Mouse (Mus musculus) spleen, postnatal 10 days (tissue): ENCODE measurements around the gene Gm47996.
"Not testable (repeated sequence)": the region's sequence is repeated elsewhere in the genome, so short reads cannot be mapped to it uniquely, and the experiment has no call there.

ENCODE experiments used
- DNase-seq, 2 experiments: peaks; one replicate each; pipeline ENCODE4 v3.0.0; 2021 to 2022; ENCODE audit warnings: low spot score in 2 of 2

The Gm47996 gene

DNA sequence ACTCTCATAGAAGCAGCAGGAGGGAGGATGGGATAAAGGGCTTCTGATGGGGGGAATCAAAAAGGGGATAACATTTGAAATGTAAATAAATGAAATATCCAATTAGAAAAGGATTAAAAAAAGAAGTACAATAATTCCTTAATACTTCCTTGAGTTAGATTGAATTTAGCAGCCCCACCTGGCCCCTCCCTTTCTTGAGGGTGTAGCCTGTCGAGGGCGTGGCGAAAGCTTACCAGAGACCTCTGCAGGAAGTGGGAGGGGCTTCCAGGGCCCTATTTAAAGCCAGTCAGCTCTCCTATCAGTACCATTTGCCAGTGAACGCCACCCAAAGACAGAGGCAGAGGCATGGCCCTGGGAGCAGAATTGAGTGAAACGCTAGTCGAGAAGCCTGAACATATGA is 6.1 kb upstream of the Gm47996 start, which contains the start of gene 3110040M04Rik:
Gene 3110040M04Rik, plus strand, starts transcription at position 304 of the 400 bp plus-strand sequence.
- not testable (repeated sequence) for DNase-seq

- not testable (repeated sequence) for DNase-seq
Observed at GRCm38 (mm10) chr1:151208493-151208892, 1.4 kb upstream of the Gm47996 start.

DNA sequence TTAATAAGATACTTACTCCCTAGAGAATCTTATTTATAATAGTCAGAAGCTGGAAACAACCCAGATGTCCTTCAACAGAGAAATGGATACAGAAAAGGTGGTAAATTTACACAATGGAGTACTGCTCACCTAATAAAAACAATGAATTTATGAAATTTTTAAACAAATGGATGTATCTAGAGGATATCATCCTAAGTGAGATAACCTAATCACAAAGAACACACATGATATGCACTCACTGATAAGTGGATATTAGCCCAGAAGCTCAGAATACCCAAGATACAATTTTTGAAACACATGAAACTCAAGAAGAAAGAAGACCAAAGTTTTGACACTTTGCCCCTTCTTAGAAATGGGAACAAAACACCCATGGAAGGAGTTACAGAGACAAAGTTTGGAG is 987 bp upstream of the Gm47996 start:
- DNase-seq = not testable (repeated sequence)

DNA sequence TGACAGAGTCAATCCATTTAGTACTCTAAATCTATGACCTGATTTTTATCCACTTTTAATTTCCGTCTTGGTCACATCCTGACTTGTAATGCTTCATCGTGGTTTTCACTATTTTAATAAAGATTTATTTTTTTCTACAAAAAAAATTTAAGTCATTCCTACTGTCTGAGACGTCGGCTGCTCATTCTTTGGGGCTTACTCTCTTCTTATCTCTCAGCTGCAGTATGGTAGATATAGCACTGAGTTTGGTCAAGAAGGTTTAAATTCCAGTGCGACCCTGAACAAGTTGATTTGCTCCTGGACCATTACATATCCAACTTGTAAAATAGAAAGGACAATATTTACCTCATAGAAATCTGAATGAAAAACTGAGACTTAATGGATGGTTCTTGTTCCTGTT is 1.7 kb downstream of the Gm47996 start:
- DNase-seq = not testable (repeated sequence)

GRCm38 (mm10) chr1:151214862-151215261 is 4.9 kb downstream of the Gm47996 start:
- no peak for DNase-seq

- no peak for DNase-seq
Observed at GRCm38 (mm10) chr1:151215985-151216384, 6.1 kb downstream of the Gm47996 start.

DNA sequence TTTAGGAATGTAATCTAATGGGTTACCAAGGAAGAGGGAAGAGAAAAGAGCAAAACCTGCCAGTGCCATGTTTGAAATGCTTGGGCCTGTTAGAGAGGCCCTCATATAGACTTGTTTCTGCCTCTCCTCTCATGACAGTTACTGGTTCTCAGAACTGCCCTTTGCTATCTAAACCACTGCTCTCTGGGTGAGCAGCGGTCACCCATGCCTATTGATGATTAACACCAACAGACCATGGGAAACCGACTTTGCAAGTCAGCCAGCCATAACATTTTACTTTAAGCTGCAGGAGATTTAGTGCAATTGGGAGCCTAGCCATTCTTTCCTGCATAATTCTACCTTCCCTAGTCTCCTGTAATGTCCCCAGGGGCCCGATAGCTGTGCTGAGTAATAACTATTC is 6.5 kb downstream of the Gm47996 start:
- no peak for DNase-seq

DNA sequence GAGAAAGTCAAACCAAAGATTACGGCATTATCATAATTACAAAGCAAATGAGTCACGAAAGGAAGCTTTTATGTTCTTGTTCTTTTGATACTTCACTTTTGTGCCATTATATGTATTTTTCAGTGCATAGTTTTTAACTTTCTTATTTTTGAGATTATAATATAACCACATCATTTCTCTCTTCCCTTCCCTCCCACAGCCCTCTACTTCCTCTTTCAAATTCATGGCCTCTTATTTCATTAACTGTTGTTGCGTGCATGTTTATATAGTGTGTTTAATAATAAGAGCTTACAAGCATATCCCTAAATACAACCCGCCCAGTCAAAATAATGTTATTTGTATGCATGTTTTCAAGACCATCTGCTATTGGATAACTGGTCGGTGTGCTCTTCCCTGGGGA is 9.1 kb downstream of the Gm47996 start:
- no peak for DNase-seq

DNA sequence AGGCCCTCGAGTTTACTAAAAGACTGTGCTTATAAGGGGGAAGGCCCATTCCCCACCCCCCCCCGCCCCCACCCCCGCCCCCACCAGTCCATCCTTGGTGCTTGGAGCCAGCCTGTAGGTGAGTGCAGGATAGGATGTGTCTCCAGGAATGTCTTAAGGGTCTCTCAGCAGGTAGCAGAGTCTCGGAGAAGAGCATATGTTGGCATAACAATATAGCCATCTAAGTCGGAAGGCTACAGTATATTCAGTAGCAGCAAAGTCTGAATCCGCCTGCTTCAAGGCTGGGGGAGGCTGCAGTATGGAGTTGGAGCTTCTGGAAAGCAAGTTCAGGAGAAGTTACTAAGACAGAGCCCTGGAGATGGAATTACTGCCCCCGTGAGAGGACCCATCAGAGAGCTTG is 10.2 kb downstream of the Gm47996 start:
- no peak for DNase-seq

- DNase-seq = no peak
Observed at GRCm38 (mm10) chr1:151222561-151223267, 12.8 kb downstream of the Gm47996 start.

DNA sequence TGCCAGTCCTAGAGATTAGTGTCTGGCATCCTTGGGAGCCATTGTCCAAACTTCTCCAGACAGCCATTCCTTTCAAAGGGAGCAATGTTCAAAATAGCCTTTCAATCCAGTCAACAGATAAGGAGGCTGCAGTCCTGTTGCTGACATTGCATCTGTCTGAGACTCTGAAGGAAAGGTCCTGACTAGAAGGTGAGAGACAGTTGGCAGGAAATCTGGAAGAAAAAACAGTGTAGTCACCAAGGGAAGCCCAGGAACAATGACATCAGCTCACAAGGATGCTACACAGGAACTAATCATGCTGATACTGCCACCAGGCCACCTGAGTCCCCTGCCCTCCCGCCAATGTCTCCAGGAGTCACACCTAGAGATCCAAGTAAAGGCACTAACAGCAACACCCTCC is 13.4 kb downstream of the Gm47996 start:
- no peak for DNase-seq

DNA sequence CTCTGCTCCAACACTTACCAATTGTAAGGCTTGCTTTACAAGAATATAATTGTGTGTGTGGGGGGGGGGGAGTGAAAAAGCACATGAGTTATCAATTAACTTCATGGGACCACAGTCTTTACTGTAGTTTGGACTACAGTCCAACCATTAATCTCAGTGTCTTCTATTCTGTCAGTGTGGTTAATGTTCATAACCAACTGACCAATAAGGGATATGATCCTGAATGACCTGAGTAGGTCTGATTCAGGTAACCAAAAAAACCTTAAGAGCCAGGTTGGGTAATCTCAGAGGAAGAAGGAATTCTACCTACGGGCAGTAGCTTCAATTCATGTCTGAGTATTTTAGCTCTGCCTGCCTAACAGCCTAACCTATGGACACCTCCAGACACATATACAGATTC is 14.6 kb downstream of the Gm47996 start:
- DNase-seq = no peak

- no peak for DNase-seq
Observed at GRCm38 (mm10) chr1:151227506-151227905, 17.6 kb downstream of the Gm47996 start.

DNA sequence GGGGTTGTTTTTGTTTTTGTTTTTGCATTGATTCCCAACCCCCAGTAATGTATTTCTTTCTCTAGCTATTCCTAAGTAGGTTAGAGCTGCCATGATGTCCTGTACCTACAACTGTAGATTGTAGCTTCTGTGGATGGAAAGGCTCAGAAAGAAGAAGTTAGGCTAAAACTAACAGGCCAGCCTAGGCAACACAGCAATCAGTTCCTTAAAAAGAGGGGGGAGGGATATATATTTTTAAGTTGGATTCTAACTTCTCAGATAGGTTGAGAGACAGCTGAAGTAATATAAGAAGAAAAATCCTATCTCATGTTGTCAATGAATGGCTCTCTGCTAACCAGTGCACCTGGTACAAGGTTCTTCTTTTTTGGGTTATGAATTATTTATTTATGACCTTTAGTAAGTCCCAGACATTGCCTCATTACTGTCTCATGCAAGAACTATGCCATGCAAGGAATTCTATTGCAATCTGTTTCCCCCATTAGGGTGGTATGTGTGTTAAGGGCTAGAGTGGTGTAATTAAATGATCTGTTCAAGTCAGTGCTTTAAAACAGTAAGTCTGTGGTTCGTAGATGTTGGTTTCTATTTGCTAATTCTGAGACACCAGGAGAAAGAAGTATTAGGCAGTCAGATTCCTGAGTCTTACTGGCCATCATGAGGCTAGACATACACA is 18.5 kb downstream of the Gm47996 start:
- DNase-seq = no peak

DNA sequence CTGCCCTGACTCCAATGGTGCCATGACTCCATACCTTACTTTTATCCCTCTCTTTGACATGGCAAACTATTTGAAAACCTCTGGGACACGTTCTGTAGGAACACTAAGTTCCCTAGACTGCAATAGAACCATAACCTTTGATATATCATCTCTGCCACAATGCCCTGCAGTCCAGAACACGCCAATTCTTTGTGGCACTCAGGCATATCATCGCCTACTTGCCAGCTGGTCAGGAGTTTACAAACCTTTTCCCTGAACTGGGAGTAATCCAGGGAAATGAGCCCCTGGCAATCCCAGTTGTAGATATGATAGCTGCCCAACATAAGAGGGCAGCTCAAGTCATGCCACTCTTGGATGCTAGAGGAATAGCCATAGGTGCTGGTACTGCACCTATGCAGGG is 22.4 kb downstream of the Gm47996 start:
- DNase-seq = no peak

- DNase-seq = no peak
Observed at GRCm38 (mm10) chr1:151233756-151234155, 23.8 kb downstream of the Gm47996 start.

DNA sequence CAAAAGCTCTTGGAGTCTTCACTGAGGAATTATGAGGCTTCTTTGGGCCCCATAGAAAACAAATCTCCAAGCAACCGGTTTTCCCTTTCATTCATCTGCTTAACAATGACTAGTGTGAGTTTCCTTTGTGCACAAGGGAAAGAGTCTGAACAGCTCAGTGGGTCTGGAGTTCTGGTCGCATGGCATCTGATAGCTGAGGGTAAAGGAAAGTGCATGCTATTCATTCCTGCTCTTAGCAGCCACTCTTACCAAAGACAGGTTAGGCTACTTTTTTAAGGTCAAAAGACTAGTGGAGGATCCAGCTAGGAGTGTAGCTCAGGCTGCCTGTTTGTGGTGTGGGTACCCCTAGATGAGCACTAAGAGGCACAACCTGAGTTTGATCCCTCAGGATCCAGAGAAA is 25.6 kb downstream of the Gm47996 start:
- no peak for DNase-seq

DNA sequence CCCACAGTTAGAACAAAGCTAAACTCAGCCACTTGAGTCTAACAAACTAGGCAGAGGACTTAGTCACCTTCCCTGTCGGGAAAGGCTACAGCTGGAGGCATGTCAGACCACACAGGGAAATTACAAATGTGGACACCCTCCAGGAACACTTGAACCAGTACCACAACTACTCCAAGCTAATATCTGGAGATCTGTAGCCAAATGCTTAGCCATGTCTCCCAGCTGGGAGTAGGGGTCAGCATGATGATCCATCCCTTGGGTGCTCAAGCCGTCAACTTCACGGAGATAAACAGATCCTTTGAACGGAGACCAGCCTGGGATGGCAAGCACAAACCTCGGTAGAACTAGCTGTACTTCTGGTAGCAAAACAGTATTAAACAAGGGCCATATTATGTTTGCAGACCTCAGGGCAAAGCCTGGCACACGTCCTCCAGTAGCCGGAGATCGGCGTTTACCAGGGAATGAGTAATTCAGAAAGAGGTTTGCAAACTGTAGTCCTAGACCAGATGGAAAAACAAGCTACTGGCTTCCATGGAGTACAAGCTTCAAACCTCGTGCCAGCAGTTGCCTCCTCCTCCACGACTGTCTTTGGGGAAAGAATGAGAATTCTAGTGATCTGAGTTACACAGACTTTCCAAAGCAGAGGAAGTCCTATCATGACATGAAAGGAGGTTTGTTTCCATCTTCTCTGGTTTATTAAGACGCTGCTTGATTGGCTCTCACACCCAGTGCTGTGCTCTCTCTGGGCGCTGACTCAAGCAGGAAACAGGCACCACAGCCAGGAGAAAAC is 26.4 kb downstream of the Gm47996 start:
- DNase-seq = no peak

- no peak for DNase-seq
Observed at GRCm38 (mm10) chr1:151237780-151238179, 27.8 kb downstream of the Gm47996 start.

DNA sequence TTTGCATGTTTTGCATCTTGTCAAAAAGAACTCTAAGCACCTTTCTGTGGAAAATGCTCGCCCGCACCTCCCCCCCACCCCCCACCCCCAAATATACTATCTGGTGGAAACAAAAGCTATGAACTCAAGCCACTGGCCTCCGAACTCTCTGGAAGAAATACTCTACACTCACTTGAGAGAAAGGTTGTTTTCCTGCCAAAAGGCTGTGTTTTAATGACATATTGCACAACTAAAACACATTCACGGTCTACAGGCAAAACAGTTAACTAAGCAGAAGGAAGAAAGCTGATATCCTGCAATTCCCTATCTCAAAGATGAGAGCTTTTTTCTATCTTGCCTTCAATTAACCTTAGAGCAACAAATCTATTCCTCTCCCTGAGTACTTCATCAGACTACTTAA is 33.4 kb downstream of the Gm47996 start:
- no peak for DNase-seq

GRCm38 (mm10) chr1:151244013-151244412 is 34.1 kb downstream of the Gm47996 start:
- no peak for DNase-seq

- DNase-seq = no peak
Observed at GRCm38 (mm10) chr1:151244761-151245160, 34.8 kb downstream of the Gm47996 start.

DNA sequence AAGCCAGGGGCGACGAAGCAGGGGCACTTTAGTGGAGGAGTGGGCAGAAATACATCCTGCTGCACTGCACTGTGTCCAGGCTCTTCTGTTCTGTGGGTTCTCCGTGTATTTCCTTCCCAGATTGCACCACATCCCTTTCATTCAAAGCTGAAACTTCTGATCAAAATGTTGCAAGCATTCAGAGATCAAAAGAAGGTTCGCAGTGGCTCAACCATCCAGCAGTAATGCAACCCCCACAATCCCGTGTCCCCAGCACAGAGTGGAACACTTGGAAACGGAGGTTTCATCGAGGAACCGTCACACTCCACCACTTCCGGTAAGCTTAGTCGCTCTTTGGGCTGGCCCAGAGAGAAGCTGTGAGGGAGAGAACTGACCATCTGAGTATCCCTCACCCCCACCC is 35.2 kb downstream of the Gm47996 start:
- no peak for DNase-seq
